Mouse (Mus musculus) stomach, embryonic 15.5 days (tissue): ENCODE measurements at regions not wholly inside any gene's neighbourhood (a gene's known extent, or its start where the extent isn't known, plus 50 kb on each side); places are given as distances from the start of the nearest gene placed in this dataset.
A peak's percentile ranks its signal among the peaks of the same experiment; 100 is the strongest.

Experiments used
- ATAC-seq: fragments of 200-750 bp; cut with Nextera tagmentation; 2 replicates; pipeline ENCODE4 v1.8.0; 2017; ENCODE audit warnings: low read depth, moderate number of reproducible peaks, moderate TSS enrichment; ENCODE audit not compliant: insufficient read depth, low FRiP score
- H3K27ac ChIP-seq: fragments of 300-500 bp; sonication (generic); 2 replicates; pipeline ENCODE4 v1.5.1; 2015; ENCODE audit warnings: mild to moderate bottlenecking, inconsistent platforms
- H3K27me3 ChIP-seq: fragments of 300-500 bp; sonication (generic); replicated peaks from 2 replicates; pipeline ENCODE4 v1.6.1; 2015; ENCODE audit warnings: inconsistent platforms
- H3K36me3 ChIP-seq: fragments of 300-500 bp; sonication (generic); 2 replicates; pipeline ENCODE4 v1.6.1; 2015; ENCODE audit warnings: inconsistent platforms
- H3K4me1 ChIP-seq: fragments of 300-500 bp; sonication (generic); 2 replicates; pipeline ENCODE4 v1.6.1; 2015; ENCODE audit warnings: inconsistent platforms
- H3K4me2 ChIP-seq: fragments of 300-500 bp; sonication (generic); 2 replicates; pipeline ENCODE4 v1.6.1; 2015; ENCODE audit warnings: mild to moderate bottlenecking, inconsistent platforms
- H3K4me3 ChIP-seq: fragments of 300-500 bp; sonication (generic); replicated peaks from 2 replicates; pipeline ENCODE4 v1.5.1; 2015; ENCODE audit warnings: inconsistent platforms
- H3K9ac ChIP-seq: fragments of 300-500 bp; sonication (generic); 2 replicates; pipeline ENCODE4 v1.6.1; 2015; ENCODE audit warnings: inconsistent platforms
- H3K9me3 ChIP-seq: fragments of 300-500 bp; sonication (generic); 2 replicates; pipeline ENCODE4 v1.6.1; 2016; ENCODE audit warnings: inconsistent platforms
- WGBS: fragments of 180-500 bp; shearing (Covaris S2); methylation state at CpG from one replicate; pipeline ENCODE4 v1.1.7; 2015; 5-methylcytosine and 5-hydroxymethylcytosine counted together

DNA sequence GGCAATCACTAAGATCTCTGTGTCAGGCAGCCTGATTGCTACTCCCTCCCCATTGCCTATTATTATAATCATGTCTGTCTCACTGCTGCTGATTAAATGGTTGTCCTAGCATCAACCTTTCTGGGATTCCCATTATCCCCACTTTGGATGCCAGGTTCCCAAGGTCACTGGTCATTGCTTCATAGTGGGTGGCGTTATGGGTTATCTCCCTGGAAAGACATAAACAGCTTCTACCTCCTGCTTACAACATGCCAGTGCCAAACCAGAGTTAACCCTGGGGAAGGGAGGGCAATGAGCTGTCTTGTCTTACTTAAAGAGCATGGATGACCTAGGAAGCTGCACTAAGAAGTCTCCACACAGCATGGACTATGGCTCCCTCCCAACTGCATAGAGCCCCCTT is 136.9 kb downstream of the Uaca start:
- H3K27ac ChIP-seq = no peak overlapping the region
- no peaks in the 10 kb centered on the region for H3K36me3 ChIP-seq
- no peak overlapping the region for H3K4me3 ChIP-seq
- H3K4me1 ChIP-seq = no peaks in the 10 kb centered on the region
- no peaks in the 10 kb centered on the region for H3K9me3 ChIP-seq
- no peak for ATAC-seq
- no peaks in the 10 kb centered on the region for H3K27me3 ChIP-seq
- no peak overlapping the region for H3K9ac ChIP-seq
- WGBS = 74% methylated on average over 1 of the region's 1 CpGs
- H3K4me2 ChIP-seq = no peak overlapping the region

- Histone ChIP-seq H3K4me2 (no peak overlapping the region), H3K4me3 (no peak overlapping the region), H3K9me3 (no peaks in the 10 kb centered on the region), H3K9ac (no peak overlapping the region), H3K27me3 (no peaks in the 10 kb centered on the region), H3K4me1 (peaks cover 3% of the 10 kb centered on the region; the same call in 1 of the 2 replicates), H3K27ac (no peak overlapping the region), H3K36me3 (no peaks in the 10 kb centered on the region)
- 84% methylated on average over 9 of the region's 9 CpGs for WGBS
- no peak for ATAC-seq
Observed at GRCm38 (mm10) chr9:60936937-60937336, 142.6 kb downstream of the Uaca start.

GRCm38 (mm10) chr9:60939858-60940804 is 145.8 kb downstream of the Uaca start:
- 24% methylated on average over 17 of the region's 18 CpGs for WGBS
- Histone ChIP-seq H3K9me3 (no peaks in the 10 kb centered on the region), H3K4me1 (peaks cover 3% of the 10 kb centered on the region; the same call in 1 of the 2 replicates), H3K9ac (no peak overlapping the region), H3K4me2 (peak overlapping the region; percentile 24; the same call in 1 of the 2 replicates), H3K27me3 (no peaks in the 10 kb centered on the region), H3K27ac (peak overlapping the region; percentile 69), H3K36me3 (no peaks in the 10 kb centered on the region), H3K4me3 (no peak overlapping the region)
- peak; percentile 83 for ATAC-seq

DNA sequence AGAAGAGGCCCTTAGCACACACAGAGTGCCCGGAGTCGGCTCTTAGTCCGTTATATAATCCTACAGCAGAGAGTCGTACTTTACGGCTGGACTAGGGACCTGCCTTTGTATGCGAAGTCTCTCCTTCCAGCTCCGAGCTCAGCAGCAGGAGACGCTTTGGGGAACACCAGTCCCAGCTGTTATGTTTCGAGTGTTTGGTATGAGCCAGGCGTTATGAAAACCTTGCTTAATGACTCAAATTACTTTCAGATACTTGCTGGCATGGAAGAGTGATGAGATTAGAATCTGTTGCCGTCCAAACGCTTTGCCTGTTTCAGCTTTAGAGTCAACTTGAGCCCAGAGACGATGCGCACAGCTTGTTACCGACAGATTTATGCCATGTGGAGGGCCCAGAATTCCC is 153.0 kb downstream of the Uaca start:
- Histone ChIP-seq H3K4me1 (peaks cover 18% of the 10 kb centered on the region), H3K9ac (no peak overlapping the region), H3K4me2 (no peak overlapping the region), H3K27me3 (0 out of 2 replicates have a peak, but pooled peaks cover 8% of the 10 kb centered on the region), H3K27ac (no peak overlapping the region), H3K9me3 (no peaks in the 10 kb centered on the region), H3K36me3 (no peaks in the 10 kb centered on the region), H3K4me3 (no peak overlapping the region)
- WGBS = 55% methylated on average over 15 of the region's 15 CpGs
- no peak for ATAC-seq

GRCm38 (mm10) chr9:60948531-60949070 is 154.3 kb downstream of the Uaca start:
- Histone ChIP-seq H3K4me3 (no peak overlapping the region), H3K9me3 (no peaks in the 10 kb centered on the region), H3K9ac (no peak overlapping the region), H3K27ac (no peak overlapping the region), H3K27me3 (0 out of 2 replicates have a peak, but pooled peaks cover 8% of the 10 kb centered on the region), H3K36me3 (no peaks in the 10 kb centered on the region), H3K4me2 (no peak overlapping the region), H3K4me1 (peaks cover 18% of the 10 kb centered on the region)
- no peak for ATAC-seq
- 67% methylated on average over 10 of the region's 10 CpGs for WGBS

- 0 out of 2 replicates have a peak, but pooled peaks cover 8% of the 10 kb centered on the region for H3K27me3 ChIP-seq
- WGBS = 90% methylated on average over 5 of the region's 5 CpGs
- H3K36me3 ChIP-seq = no peaks in the 10 kb centered on the region
Observed at GRCm38 (mm10) chr9:60950161-60950560, 155.8 kb downstream of the Uaca start.

GRCm38 (mm10) chr9:60951071-60951561 is 156.8 kb downstream of the Uaca start:
- 24% methylated on average over 10 of the region's 10 CpGs for WGBS
- peak; percentile 56; the same call in 1 of the 2 replicates for ATAC-seq

More at GRCm38 (mm10) chr9:60950161-60950560, 155.8 kb downstream of the Uaca start:
- no peak overlapping the region for H3K4me2 ChIP-seq
- no peak overlapping the region for H3K9ac ChIP-seq
- H3K27ac ChIP-seq = no peak overlapping the region
- no peak overlapping the region for H3K4me3 ChIP-seq
- H3K9me3 ChIP-seq = no peaks in the 10 kb centered on the region
- ATAC-seq = no peak
- peaks cover 18% of the 10 kb centered on the region for H3K4me1 ChIP-seq

GRCm38 (mm10) chr9:60957438-60957837 is 163.1 kb downstream of the Uaca start:
- no peak overlapping the region for H3K4me2 ChIP-seq
- H3K27me3 ChIP-seq = no peaks in the 10 kb centered on the region
- no peak for ATAC-seq
- no peaks in the 10 kb centered on the region for H3K9me3 ChIP-seq
- H3K4me3 ChIP-seq = no peak overlapping the region
- 57% methylated on average over 5 of the region's 5 CpGs for WGBS
- peaks cover 5% of the 10 kb centered on the region for H3K4me1 ChIP-seq
- no peak overlapping the region for H3K27ac ChIP-seq
- no peaks in the 10 kb centered on the region for H3K36me3 ChIP-seq
- H3K9ac ChIP-seq = no peak overlapping the region

More at GRCm38 (mm10) chr9:60951071-60951561, 156.8 kb downstream of the Uaca start:
- Histone ChIP-seq H3K27ac (peak overlapping the region; percentile 68; the same call in 1 of the 2 replicates), H3K4me1 (peaks cover 18% of the 10 kb centered on the region), H3K4me2 (no peak overlapping the region), H3K9ac (no peak overlapping the region), H3K27me3 (no peaks in the 10 kb centered on the region), H3K9me3 (no peaks in the 10 kb centered on the region), H3K4me3 (no peak overlapping the region), H3K36me3 (no peaks in the 10 kb centered on the region)

DNA sequence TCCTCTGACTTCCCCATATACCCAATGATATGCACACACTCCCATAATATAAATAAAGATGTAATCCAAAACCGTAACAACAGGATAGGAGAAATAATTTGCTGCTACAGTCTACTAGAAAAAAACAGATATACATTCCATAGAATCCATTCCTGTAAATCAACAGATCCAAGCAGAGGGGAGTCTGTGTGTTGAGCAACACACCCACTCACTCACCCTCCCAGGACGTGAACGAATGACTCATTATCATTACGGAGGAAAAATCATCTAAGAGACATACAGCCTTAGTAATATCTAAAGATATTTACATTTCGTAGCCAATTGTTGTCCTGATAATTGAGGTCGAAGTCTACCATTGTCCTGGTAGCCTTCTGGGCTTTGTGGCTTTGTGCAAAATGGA is 165.2 kb downstream of the Uaca start:
- Histone ChIP-seq H3K27me3 (no peaks in the 10 kb centered on the region), H3K4me1 (peaks cover 5% of the 10 kb centered on the region), H3K36me3 (no peaks in the 10 kb centered on the region), H3K9ac (no peak overlapping the region), H3K9me3 (no peaks in the 10 kb centered on the region), H3K4me3 (no peak overlapping the region), H3K4me2 (no peak overlapping the region), H3K27ac (no peak overlapping the region)
- no peak for ATAC-seq
- 65% methylated on average over 6 of the region's 6 CpGs for WGBS

DNA sequence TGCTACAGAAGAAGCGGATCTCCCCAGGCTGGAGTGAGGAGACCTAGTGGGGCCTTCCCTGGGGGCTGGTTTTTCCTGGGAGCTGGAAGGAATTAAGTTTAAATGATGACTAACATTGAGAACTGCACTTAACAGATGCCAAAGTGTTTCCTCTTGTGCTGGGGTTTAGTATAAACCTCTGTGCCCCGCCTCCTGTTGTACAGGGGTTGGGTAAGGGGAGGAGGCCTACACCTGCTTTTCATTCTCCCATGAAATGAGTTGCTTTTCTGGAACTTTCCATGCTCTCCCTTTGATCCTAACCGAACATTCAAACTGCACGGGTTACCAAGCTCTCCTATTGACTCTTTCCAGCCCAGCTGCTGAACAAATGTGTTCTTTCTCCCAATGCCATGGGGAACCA is 167.7 kb downstream of the Uaca start:
- H3K4me2 ChIP-seq = no peak overlapping the region
- no peak; the same call in 1 of the 2 replicates for ATAC-seq
- WGBS = 51% methylated on average over 4 of the region's 4 CpGs

GRCm38 (mm10) chr9:60965641-60966040 is 171.3 kb downstream of the Uaca start:
- H3K4me1 ChIP-seq = peaks cover 5% of the 10 kb centered on the region
- H3K27me3 ChIP-seq = no peaks in the 10 kb centered on the region
- no peak overlapping the region for H3K4me3 ChIP-seq
- ATAC-seq = no peak
- H3K4me2 ChIP-seq = no peak overlapping the region
- H3K36me3 ChIP-seq = no peaks in the 10 kb centered on the region
- no peak overlapping the region for H3K9ac ChIP-seq
- 91% methylated on average over 1 of the region's 1 CpGs for WGBS
- no peak overlapping the region for H3K27ac ChIP-seq
- H3K9me3 ChIP-seq = no peaks in the 10 kb centered on the region

More for the DNA sequence above, 167.7 kb downstream of the Uaca start:
- Histone ChIP-seq H3K9ac (no peak overlapping the region), H3K36me3 (no peaks in the 10 kb centered on the region), H3K27me3 (no peaks in the 10 kb centered on the region), H3K9me3 (no peaks in the 10 kb centered on the region), H3K4me1 (peaks cover 5% of the 10 kb centered on the region), H3K27ac (no peak overlapping the region), H3K4me3 (no peak overlapping the region)
